Mouse (Mus musculus): ENCODE measurements at regions not wholly inside any gene's neighbourhood (a gene's known extent, or its start where the extent isn't known, plus 50 kb on each side); places are given as distances from the start of the nearest gene placed in this dataset.

DNA sequence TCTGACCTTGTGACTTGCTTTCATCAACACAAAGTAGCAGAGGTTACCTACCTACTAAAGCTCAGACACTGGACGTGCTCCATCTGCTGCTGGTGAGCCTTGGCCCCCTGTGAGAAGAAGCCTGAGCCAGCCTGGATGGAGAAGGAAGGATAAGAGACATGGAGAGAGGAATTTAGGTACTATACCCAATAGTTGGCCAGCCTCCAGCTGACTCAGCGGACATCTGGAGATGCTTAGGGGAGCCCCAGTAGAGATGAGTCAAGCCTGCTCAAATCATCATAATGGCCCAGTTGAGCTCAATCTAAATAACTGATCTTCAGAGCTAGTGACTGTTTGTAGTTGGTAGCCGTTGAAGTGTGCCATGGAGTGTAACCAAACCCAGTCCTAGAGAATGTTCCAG lies 53.7 kb upstream of the Ripply2 start:
- DNase-seq: no peak

GRCm38 (mm10) chr9:86957076-86957475 lies 58.3 kb upstream of the Ripply2 start:
- no peak for DNase-seq

GRCm38 (mm10) chr9:86955720-86956119 lies 59.6 kb upstream of the Ripply2 start:
- peak; percentile 7 for DNase-seq

GRCm38 (mm10) chr9:86951958-86952509 lies 63.3 kb upstream of the Ripply2 start:
- no peak for DNase-seq

- DNase-seq: no peak
These were observed 65.5 kb upstream of the Ripply2 start for GRCm38 (mm10) chr9:86949885-86950284.

DNA sequence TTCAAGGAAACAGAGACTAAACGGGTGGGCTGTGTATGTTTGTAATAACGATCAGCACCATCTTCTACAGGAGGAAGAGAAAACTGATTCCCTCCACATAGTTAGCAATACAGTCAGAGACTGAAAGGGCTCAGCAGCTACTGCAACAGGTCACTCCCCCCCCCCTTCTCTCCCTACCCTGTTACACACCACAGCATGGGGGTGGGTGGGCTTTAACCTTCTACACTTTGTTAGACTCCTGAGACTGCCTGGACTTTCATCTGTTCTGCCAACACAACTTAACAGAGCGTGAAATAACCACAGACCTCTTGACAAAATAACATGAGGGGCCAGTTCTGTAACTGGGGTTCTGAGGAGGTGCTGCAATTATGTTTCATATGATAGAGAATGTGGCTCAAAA lies 50.7 kb upstream of the Snap91 start:
- no peak for DNase-seq

All from thymus, postnatal 14 days (tissue).